Mouse (Mus musculus): ENCODE results near the gene Lyg2. TPM values are rescaled to one million over a fixed set of nuclear protein-coding genes. Genes with fewer than 3 reads are reported as not detected.

The Lyg2 gene
- polyA plus RNA-seq, 1 experiment, result 0.13 TPM

DNA sequence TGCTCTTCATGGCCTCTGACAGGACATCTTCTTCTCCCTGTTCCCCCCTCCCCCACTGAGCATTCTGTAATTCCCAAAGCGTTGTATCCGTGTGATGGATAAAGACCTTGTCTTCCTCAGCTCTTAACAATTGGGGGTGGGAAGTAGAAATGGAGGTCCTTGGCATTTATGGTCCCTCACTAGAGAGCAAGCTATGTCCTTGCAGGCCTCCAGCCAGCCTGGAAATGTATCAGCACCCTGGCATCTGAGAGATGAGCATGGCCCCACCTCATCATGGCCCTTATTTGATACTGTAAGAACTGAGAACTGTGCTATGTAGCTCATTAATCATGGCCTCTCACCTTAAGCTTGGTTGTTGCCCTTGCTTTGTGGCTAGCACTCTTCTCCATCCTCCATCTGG, 39.0 kb upstream of the Lyg2 start:
- Histone ChIP-seq H3K4me3 (ENCODE audit: control insufficient read depth, insufficient read depth, low read length) (no peak overlapping the region), H3K27me3 (ENCODE audit: control insufficient read depth, insufficient read depth, low read length) (no peaks in the 10 kb centered on the region), H3K4me1 (replicated peaks; ENCODE audit: control insufficient read depth, insufficient read depth, low read length) (no peaks in the 10 kb centered on the region), H3K27ac (ENCODE audit: control insufficient read depth, insufficient read depth, low read length) (no peak overlapping the region), H3K36me3 (ENCODE audit: control insufficient read depth, insufficient read depth, low read length) (no peaks in the 10 kb centered on the region)
- WGBS, result 98% methylated on average over 2 of the region's 2 CpGs
- no peak for TF ChIP-seq POLR2A (IDR thresholded peaks at IDR 0.05; ENCODE audit: control insufficient read depth, extremely low read depth, insufficient read depth, low read length, poor library complexity)
- no peak for TF ChIP-seq CTCF (IDR thresholded peaks at IDR 0.05; ENCODE audit: borderline replicate concordance, control insufficient read depth, extremely low read depth, insufficient read depth, low read length, poor library complexity)
- DNase-seq, result no peak

DNA sequence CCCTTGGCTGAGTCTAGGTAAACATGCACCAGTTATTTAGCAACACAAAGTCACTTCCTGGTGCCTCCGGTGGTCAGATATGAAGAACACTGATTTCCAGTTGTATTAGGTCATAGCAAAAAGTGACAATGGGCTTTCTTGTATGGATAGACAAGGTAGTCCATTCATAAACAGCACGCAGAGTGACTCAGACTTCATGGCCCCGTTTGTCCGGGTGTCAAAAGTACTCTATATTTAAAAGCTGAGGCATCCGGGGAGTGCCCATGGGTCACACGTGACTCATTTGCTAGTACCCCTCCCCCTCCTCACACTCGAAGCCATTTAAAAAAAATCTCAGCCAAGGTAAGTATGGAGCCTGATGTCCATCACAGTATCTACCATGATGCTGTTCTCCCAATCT, 38.5 kb upstream of the Lyg2 start:
- no peak overlapping the region for H3K27ac ChIP-seq (ENCODE audit: control insufficient read depth, insufficient read depth, low read length)
- WGBS, result 96% methylated on average over 7 of the region's 7 CpGs
- no peaks in the 10 kb centered on the region for H3K4me1 ChIP-seq (replicated peaks; ENCODE audit: control insufficient read depth, insufficient read depth, low read length)

DNA sequence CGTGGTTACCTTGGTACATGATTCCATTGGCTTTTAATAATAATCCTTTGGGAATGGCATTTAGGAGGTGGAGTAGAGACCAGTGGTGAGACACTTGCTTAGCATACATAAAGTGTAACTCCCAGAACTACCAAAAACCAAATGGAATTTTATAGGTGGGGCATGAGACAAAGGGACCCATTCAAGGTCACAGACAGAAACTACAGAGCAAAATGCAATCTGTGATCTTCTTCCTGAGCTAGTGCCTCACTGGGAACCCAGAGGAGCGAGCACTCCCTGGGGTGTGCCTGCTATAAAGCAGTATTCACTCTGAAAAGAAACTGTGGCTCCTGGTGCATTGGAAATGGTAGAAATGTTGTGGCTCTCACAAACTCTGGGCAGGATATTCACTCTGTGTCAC, 32.6 kb upstream of the Lyg2 start:
- 74% methylated on average over 2 of the region's 2 CpGs for WGBS
- no peak for DNase-seq
- no peak overlapping the region for H3K4me3 ChIP-seq (ENCODE audit: control insufficient read depth, insufficient read depth, low read length)
- no peaks in the 10 kb centered on the region for H3K36me3 ChIP-seq (ENCODE audit: control insufficient read depth, insufficient read depth, low read length)
- no peaks in the 10 kb centered on the region for H3K27me3 ChIP-seq (ENCODE audit: control insufficient read depth, insufficient read depth, low read length)
- no peaks in the 10 kb centered on the region for H3K4me1 ChIP-seq (replicated peaks; ENCODE audit: control insufficient read depth, insufficient read depth, low read length)
- no peak overlapping the region for H3K27ac ChIP-seq (ENCODE audit: control insufficient read depth, insufficient read depth, low read length)
- TF ChIP-seq POLR2A (IDR thresholded peaks at IDR 0.05; ENCODE audit: control insufficient read depth, extremely low read depth, insufficient read depth, low read length, poor library complexity) (no peak), CTCF (IDR thresholded peaks at IDR 0.05; ENCODE audit: borderline replicate concordance, control insufficient read depth, extremely low read depth, insufficient read depth, low read length, poor library complexity) (no peak)

More for the DNA sequence above, 38.5 kb upstream of the Lyg2 start:
- no peak for DNase-seq
- no peak for TF ChIP-seq CTCF (IDR thresholded peaks at IDR 0.05; ENCODE audit: borderline replicate concordance, control insufficient read depth, extremely low read depth, insufficient read depth, low read length, poor library complexity)
- no peak for TF ChIP-seq POLR2A (IDR thresholded peaks at IDR 0.05; ENCODE audit: control insufficient read depth, extremely low read depth, insufficient read depth, low read length, poor library complexity)
- Histone ChIP-seq H3K4me3 (ENCODE audit: control insufficient read depth, insufficient read depth, low read length) (no peak overlapping the region), H3K27me3 (ENCODE audit: control insufficient read depth, insufficient read depth, low read length) (no peaks in the 10 kb centered on the region), H3K36me3 (ENCODE audit: control insufficient read depth, insufficient read depth, low read length) (no peaks in the 10 kb centered on the region)

DNA sequence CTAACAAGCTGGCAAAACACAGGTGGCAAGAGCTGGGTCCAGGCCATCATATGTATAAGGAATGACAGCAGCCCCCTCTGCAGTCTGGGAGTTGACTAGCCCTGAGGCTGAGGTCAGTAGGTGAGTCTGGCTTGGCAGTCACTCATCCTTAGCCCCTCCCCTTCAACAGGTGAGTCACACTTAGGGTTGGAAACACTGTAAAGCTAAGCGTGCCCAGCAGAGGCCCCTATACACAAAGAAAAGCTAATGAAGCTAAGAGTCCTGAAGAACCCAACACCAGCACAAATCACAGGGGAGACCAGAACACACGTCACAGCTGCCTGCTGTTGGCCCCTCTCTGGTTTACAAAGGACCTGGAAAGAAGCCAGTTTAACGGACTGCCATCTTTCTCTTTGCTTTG, 15.5 kb upstream of the Lyg2 start:
- WGBS, result 16% methylated on average over 3 of the region's 3 CpGs
- no peak for DNase-seq
- H3K27ac ChIP-seq (ENCODE audit: control insufficient read depth, insufficient read depth, low read length), result no peak overlapping the region
- no peak overlapping the region for H3K4me3 ChIP-seq (ENCODE audit: control insufficient read depth, insufficient read depth, low read length)
- H3K4me1 ChIP-seq (replicated peaks; ENCODE audit: control insufficient read depth, insufficient read depth, low read length), result no peaks in the 10 kb centered on the region
- no peaks in the 10 kb centered on the region for H3K36me3 ChIP-seq (ENCODE audit: control insufficient read depth, insufficient read depth, low read length)
- H3K27me3 ChIP-seq (ENCODE audit: control insufficient read depth, insufficient read depth, low read length), result no peaks in the 10 kb centered on the region
- TF ChIP-seq CTCF (IDR thresholded peaks at IDR 0.05; ENCODE audit: borderline replicate concordance, control insufficient read depth, extremely low read depth, insufficient read depth, low read length, poor library complexity) (no peak), POLR2A (IDR thresholded peaks at IDR 0.05; ENCODE audit: control insufficient read depth, extremely low read depth, insufficient read depth, low read length, poor library complexity) (no peak)

DNA sequence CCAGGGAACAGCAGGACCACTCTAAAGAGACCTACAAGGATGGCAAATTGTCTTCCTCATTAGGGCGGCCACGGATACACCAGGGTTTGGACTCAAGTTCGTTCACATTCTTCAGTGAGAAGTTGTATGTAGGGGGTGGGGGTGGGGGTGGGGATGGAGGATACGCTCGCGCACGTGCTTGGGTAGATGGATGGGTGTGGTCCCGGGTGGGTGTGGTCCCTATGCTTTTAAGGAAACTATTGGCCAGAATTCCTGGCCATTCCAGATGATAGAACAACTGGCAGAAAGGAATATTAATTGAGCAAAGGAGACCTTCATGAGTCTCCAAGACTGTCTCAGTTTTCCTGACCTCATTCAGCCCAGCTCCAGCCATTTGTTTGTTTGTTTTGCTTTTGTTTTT, 9.7 kb upstream of the Lyg2 start:
- no peaks in the 10 kb centered on the region for H3K4me1 ChIP-seq (replicated peaks; ENCODE audit: control insufficient read depth, insufficient read depth, low read length)
- DNase-seq, result no peak
- no peaks in the 10 kb centered on the region for H3K27me3 ChIP-seq (ENCODE audit: control insufficient read depth, insufficient read depth, low read length)
- TF ChIP-seq POLR2A (IDR thresholded peaks at IDR 0.05; ENCODE audit: control insufficient read depth, extremely low read depth, insufficient read depth, low read length, poor library complexity) (no peak), CTCF (IDR thresholded peaks at IDR 0.05; ENCODE audit: borderline replicate concordance, control insufficient read depth, extremely low read depth, insufficient read depth, low read length, poor library complexity) (no peak)
- no peak overlapping the region for H3K4me3 ChIP-seq (ENCODE audit: control insufficient read depth, insufficient read depth, low read length)
- H3K27ac ChIP-seq (ENCODE audit: control insufficient read depth, insufficient read depth, low read length), result no peak overlapping the region
- H3K36me3 ChIP-seq (ENCODE audit: control insufficient read depth, insufficient read depth, low read length), result no peaks in the 10 kb centered on the region
- WGBS, result 87% methylated on average over 8 of the region's 8 CpGs

DNA sequence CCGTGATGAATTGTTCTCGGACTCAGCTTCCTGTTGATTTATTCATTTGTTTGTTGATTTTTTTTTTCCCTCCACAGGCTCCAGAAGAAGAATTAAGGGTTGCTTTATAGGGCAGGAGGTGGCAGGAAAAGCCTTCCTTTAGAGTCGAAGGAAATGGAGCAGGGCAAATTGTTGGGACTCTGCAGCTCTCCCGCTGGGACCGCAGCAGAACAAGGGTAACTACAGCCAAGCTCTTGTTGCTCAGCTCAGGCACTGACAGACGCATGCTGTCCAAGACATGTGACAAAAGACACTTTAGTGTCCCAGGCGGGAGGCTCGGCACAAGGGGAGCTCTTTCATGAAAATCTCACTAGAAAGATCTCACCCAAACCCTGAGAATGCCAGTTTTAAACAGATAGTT, 6.2 kb upstream of the Lyg2 start:
- 67% methylated on average over 8 of the region's 8 CpGs for WGBS
- DNase-seq, result no peak
- H3K36me3 ChIP-seq (ENCODE audit: control insufficient read depth, insufficient read depth, low read length), result no peaks in the 10 kb centered on the region
- no peak overlapping the region for H3K4me3 ChIP-seq (ENCODE audit: control insufficient read depth, insufficient read depth, low read length)
- no peak overlapping the region for H3K27ac ChIP-seq (ENCODE audit: control insufficient read depth, insufficient read depth, low read length)
- H3K4me1 ChIP-seq (replicated peaks; ENCODE audit: control insufficient read depth, insufficient read depth, low read length), result no peaks in the 10 kb centered on the region
- no peaks in the 10 kb centered on the region for H3K27me3 ChIP-seq (ENCODE audit: control insufficient read depth, insufficient read depth, low read length)
- no peak for TF ChIP-seq CTCF (IDR thresholded peaks at IDR 0.05; ENCODE audit: borderline replicate concordance, control insufficient read depth, extremely low read depth, insufficient read depth, low read length, poor library complexity)
- TF ChIP-seq POLR2A (IDR thresholded peaks at IDR 0.05; ENCODE audit: control insufficient read depth, extremely low read depth, insufficient read depth, low read length, poor library complexity), result no peak

DNA sequence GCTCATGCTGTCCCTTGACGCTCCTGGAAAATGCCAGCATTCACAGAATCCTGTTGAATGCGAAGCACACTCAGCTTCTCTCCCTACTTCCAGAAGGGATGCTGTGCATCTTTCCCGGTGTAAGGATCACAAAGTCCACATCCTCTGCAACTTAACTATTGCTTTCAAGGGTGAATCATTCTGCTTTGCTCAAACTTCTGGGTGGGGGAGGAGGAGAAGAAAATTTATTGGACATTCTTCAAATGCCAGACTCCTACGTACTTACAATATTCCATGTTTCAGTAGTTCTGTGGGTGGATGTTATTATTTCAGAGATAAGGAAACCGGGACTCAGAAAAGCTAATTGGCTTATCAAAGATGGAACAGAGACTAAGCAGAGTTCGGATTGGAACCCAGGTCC, 1.8 kb upstream of the Lyg2 start:
- Histone ChIP-seq H3K4me3 (ENCODE audit: control insufficient read depth, insufficient read depth, low read length) (no peak overlapping the region), H3K27me3 (ENCODE audit: control insufficient read depth, insufficient read depth, low read length) (no peaks in the 10 kb centered on the region), H3K27ac (ENCODE audit: control insufficient read depth, insufficient read depth, low read length) (no peak overlapping the region), H3K4me1 (replicated peaks; ENCODE audit: control insufficient read depth, insufficient read depth, low read length) (no peaks in the 10 kb centered on the region), H3K36me3 (ENCODE audit: control insufficient read depth, insufficient read depth, low read length) (no peaks in the 10 kb centered on the region)
- 86% methylated on average over 6 of the region's 6 CpGs for WGBS
- no peak for TF ChIP-seq POLR2A (IDR thresholded peaks at IDR 0.05; ENCODE audit: control insufficient read depth, extremely low read depth, insufficient read depth, low read length, poor library complexity)
- no peak for DNase-seq
